Comparison of ENCODE assay signal across 8 mouse cellular contexts in the genomic region with DNA sequence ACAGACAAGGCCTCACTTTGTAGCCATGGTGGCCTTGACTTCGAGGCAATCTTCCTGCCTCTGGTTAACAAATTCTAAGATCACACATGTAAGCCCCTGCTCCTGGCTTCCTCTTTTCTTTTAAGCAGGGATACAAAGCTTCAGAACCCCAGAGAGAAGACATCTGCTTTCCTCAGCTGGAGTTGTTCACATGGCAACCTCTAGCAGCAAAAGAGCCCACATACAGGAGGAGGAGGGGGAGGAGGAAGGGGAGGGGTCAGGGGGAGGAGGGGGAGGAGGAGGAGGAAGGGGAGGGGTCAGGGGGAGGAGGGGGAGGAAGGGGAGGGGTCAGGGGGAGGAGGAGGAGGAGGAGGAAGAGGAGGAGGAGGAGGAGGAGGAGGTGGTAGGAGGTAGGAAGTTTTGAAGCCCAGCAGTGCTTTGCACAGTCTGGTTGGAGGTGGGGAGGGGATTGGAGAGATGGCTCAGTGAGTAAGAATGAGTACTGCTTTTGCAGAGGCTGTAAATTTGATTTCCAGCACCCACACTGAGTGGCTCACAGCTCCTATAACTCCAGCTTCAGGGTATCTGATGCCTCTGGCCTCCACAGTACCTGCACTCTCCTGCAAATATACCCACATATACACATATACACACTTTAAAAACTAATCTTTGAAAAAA. TPM values are rescaled to one million over a fixed set of nuclear protein-coding genes. Genes with fewer than 3 reads are reported as not detected.
DNase-seq lines count a peak whose midpoint lies in the region; ATAC-seq lines count a peak whose summit lies in the region.

No protein-coding gene starts in this region.

- H3K4me1 ChIP-seq in heart, embryonic 15.5 days (replicated peaks): peaks cover 1% of the 10 kb centered on the region
- peaks cover 5% of the 10 kb centered on the region for H3K4me1 ChIP-seq in heart, embryonic 10.5 days
- no peaks in the 10 kb centered on the region for H3K4me1 ChIP-seq in hindbrain, embryonic 11.5 days (replicated peaks; ENCODE audit: control insufficient read depth, insufficient read depth, low read length)
- H3K4me1 ChIP-seq in midbrain, embryonic 10.5 days: peaks cover 11% of the 10 kb centered on the region

- no peak overlapping the region for H3K9ac ChIP-seq in heart, embryonic 15.5 days
- H3K9ac ChIP-seq in hindbrain, embryonic 11.5 days (ENCODE audit: low read depth, low read length): no peak overlapping the region

- WGBS in heart, embryonic 15.5 days: 53% methylated on average over 1 of the region's 1 CpGs
- 56% methylated on average over 1 of the region's 1 CpGs for WGBS in heart, embryonic 10.5 days
- WGBS in hindbrain, embryonic 11.5 days: 44% methylated on average over 1 of the region's 1 CpGs
- 53% methylated on average over 1 of the region's 1 CpGs for WGBS in midbrain, embryonic 10.5 days

- peak; percentile 40; the same call in 1 of the 2 replicates for ATAC-seq in heart, embryonic 15.5 days (replicated peaks; ENCODE audit: insufficient number of reproducible peaks, insufficient read depth, low FRiP score, low read depth)
- peak; percentile 63; the same call in 1 of the 2 replicates for ATAC-seq in hindbrain, embryonic 11.5 days (ENCODE audit: low FRiP score)

- H3K27me3 ChIP-seq in heart, embryonic 15.5 days: no peaks in the 10 kb centered on the region
- H3K27me3 ChIP-seq in heart, embryonic 10.5 days (ENCODE audit: insufficient read depth, poor library complexity, severe bottlenecking): no peaks in the 10 kb centered on the region
- no peaks in the 10 kb centered on the region for H3K27me3 ChIP-seq in hindbrain, embryonic 11.5 days (ENCODE audit: control insufficient read depth, insufficient read depth, low read length)
- H3K27me3 ChIP-seq in midbrain, embryonic 10.5 days (ENCODE audit: low read depth, poor library complexity, severe bottlenecking): no peaks in the 10 kb centered on the region

- H3K4me3 ChIP-seq in heart, embryonic 15.5 days: no peak overlapping the region
- no peak overlapping the region for H3K4me3 ChIP-seq in heart, embryonic 10.5 days
- no peak overlapping the region for H3K4me3 ChIP-seq in hindbrain, embryonic 11.5 days (ENCODE audit: low read depth, low read length)
- no peak overlapping the region for H3K4me3 ChIP-seq in midbrain, embryonic 10.5 days

- H3K9me3 ChIP-seq in heart, embryonic 15.5 days (replicated peaks): no peaks in the 10 kb centered on the region
- H3K9me3 ChIP-seq in heart, embryonic 10.5 days: no peaks in the 10 kb centered on the region
- no peaks in the 10 kb centered on the region for H3K9me3 ChIP-seq in hindbrain, embryonic 11.5 days (ENCODE audit: control insufficient read depth, low read length)
- no peaks in the 10 kb centered on the region for H3K9me3 ChIP-seq in midbrain, embryonic 10.5 days (replicated peaks)

- H3K36me3 ChIP-seq in heart, embryonic 15.5 days: no peaks in the 10 kb centered on the region
- H3K36me3 ChIP-seq in heart, embryonic 10.5 days: no peaks in the 10 kb centered on the region
- H3K36me3 ChIP-seq in hindbrain, embryonic 11.5 days (ENCODE audit: control insufficient read depth, insufficient read depth, low read length): no peaks in the 10 kb centered on the region
- H3K36me3 ChIP-seq in midbrain, embryonic 10.5 days: no peaks in the 10 kb centered on the region

- DNase-seq in heart, embryonic 10.5 days (ENCODE audit: low spot score): no peak
- peak; percentile 80 for DNase-seq in R1 (ENCODE audit: low read depth, low spot score)
- DNase-seq in hindbrain, embryonic 11.5 days (ENCODE audit: low spot score): peak; percentile 19
- peak; percentile 45 for DNase-seq in midbrain, embryonic 10.5 days (ENCODE audit: low spot score)
- DNase-seq in yolk sac, embryonic 10.5 days (ENCODE audit: low spot score): peak; percentile 58
- DNase-seq in urinary bladder, postnatal 4 days (ENCODE audit: low spot score in 2 of 2): no peak
- no peak for DNase-seq in adrenal gland, postnatal 25 days

- peak overlapping the region; percentile 35 for H3K27ac ChIP-seq in heart, embryonic 15.5 days
- H3K27ac ChIP-seq in heart, embryonic 10.5 days: no peak overlapping the region
- no peak overlapping the region for H3K27ac ChIP-seq in hindbrain, embryonic 11.5 days (ENCODE audit: low read depth, low read length)
- H3K27ac ChIP-seq in midbrain, embryonic 10.5 days (replicated peaks): peak overlapping the region; percentile 42; the same call in 1 of the 2 replicates

- no peak overlapping the region for H3K4me2 ChIP-seq in heart, embryonic 15.5 days
- no peak overlapping the region for H3K4me2 ChIP-seq in hindbrain, embryonic 11.5 days (replicated peaks; ENCODE audit: low read depth, low read length)

RNA-seq across cellular contexts. Expression of a gene that starts 6.2 kb away (rescaled TPM):
- 630 and 641 TPM in 2 replicates for polyA plus RNA-seq in heart, embryonic 15.5 days (2015; fragmentation: Nextera tagmentation; extraction: Ambion mirVana)
- polyA plus RNA-seq in heart, embryonic 10.5 days (2016; fragmentation: Nextera tagmentation; extraction: Ambion mirVana): 933 and 973 TPM in 2 replicates
- polyA plus RNA-seq in hindbrain, embryonic 11.5 days (2014; fragmentation: Nextera tagmentation; extraction: Ambion mirVana): 610 and 637 TPM in 2 replicates
- polyA plus RNA-seq in midbrain, embryonic 10.5 days (2016; fragmentation: Nextera tagmentation; extraction: Ambion mirVana): 581 and 591 TPM in 2 replicates
- total RNA-seq in adrenal gland, postnatal 25 days (2021): 233 and 267 TPM in 2 replicates

RNA-seq across cellular contexts. Expression of a gene that starts 36.3 kb away (rescaled TPM):
- 1.9 and 2.0 TPM in 2 replicates for polyA plus RNA-seq in heart, embryonic 15.5 days (2015; fragmentation: Nextera tagmentation; extraction: Ambion mirVana)
- polyA plus RNA-seq in heart, embryonic 10.5 days (2016; fragmentation: Nextera tagmentation; extraction: Ambion mirVana): 1.00 and 1.1 TPM in 2 replicates
- polyA plus RNA-seq in hindbrain, embryonic 11.5 days (2014; fragmentation: Nextera tagmentation; extraction: Ambion mirVana): 0.94 and 1.4 TPM in 2 replicates
- 0.84 and 0.93 TPM in 2 replicates for polyA plus RNA-seq in midbrain, embryonic 10.5 days (2016; fragmentation: Nextera tagmentation; extraction: Ambion mirVana)
- total RNA-seq in adrenal gland, postnatal 25 days (2021): 1.1 and 1.3 TPM in 2 replicates

RNA-seq across cellular contexts. Expression of a gene that starts 42.1 kb away (rescaled TPM):
- polyA plus RNA-seq in heart, embryonic 15.5 days (2015; fragmentation: Nextera tagmentation; extraction: Ambion mirVana): 135 and 152 TPM in 2 replicates
- polyA plus RNA-seq in heart, embryonic 10.5 days (2016; fragmentation: Nextera tagmentation; extraction: Ambion mirVana): 195 and 247 TPM in 2 replicates
- polyA plus RNA-seq in hindbrain, embryonic 11.5 days (2014; fragmentation: Nextera tagmentation; extraction: Ambion mirVana): 294 and 295 TPM in 2 replicates
- 298 and 305 TPM in 2 replicates for polyA plus RNA-seq in midbrain, embryonic 10.5 days (2016; fragmentation: Nextera tagmentation; extraction: Ambion mirVana)
- total RNA-seq in adrenal gland, postnatal 25 days (2021): 146 and 159 TPM in 2 replicates

Comparison
In these comparisons a context has a peak if more than half of its experiments do, and no peak if none do; other contexts are left out.
1. H3K27ac ChIP-seq: peak in heart, embryonic 15.5 days (single experiment) and midbrain, embryonic 10.5 days (single experiment); none in heart, embryonic 10.5 days (single experiment) and hindbrain, embryonic 11.5 days (single experiment).
2. DNase-seq: peak in R1 (single experiment), hindbrain, embryonic 11.5 days (single experiment), midbrain, embryonic 10.5 days (single experiment) and yolk sac, embryonic 10.5 days (single experiment); none in heart, embryonic 10.5 days (single experiment), urinary bladder, postnatal 4 days (0 of 2) and adrenal gland, postnatal 25 days (single experiment).